8 mouse cellular contexts compared by ENCODE assay signal in the genomic region with DNA sequence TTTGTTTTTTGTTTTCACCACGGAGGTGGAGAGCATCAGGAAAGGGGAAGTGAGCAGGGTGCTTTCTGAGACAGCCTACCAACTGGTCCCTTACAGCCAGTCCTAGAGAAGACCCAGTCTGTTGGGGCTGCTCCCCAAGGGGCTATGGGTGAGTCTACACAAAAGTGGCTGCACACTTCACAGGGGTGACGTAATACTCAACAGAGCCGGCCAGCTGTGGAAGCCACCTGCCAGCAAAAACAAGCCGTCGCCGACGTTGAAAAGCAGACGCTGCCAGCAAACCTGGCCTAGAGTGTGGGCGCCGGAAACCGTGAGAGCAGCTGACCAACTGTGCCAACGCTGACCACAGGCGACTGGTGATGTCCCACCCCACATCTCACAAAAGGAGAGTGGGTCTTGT. TPM values are rescaled to one million over a fixed set of nuclear protein-coding genes. Genes with fewer than 3 reads are reported as not detected.
A peak's percentile ranks its signal among the peaks of the same experiment; 100 is the strongest.
DNase-seq lines count a peak whose midpoint lies in the region; ATAC-seq lines count a peak whose summit lies in the region.

No protein-coding gene starts in this region.

- H3K4me2 ChIP-seq in stomach, embryonic 16.5 days (ENCODE audit: low read depth, low read length) = peak overlapping the region; percentile 30

- H3K27ac ChIP-seq in embryonic facial prominence, embryonic 10.5 days (replicated peaks) = peak overlapping the region; percentile 3; the same call in 1 of the 2 replicates
- H3K27ac ChIP-seq in stomach, embryonic 16.5 days (ENCODE audit: low read length) = peak overlapping the region; percentile 14; the same call in 1 of the 2 replicates

- no peaks in the 10 kb centered on the region for H3K36me3 ChIP-seq in embryonic facial prominence, embryonic 10.5 days (replicated peaks)
- no peaks in the 10 kb centered on the region for H3K36me3 ChIP-seq in stomach, embryonic 16.5 days (ENCODE audit: control insufficient read depth, insufficient read depth, low read length)

- no peak overlapping the region for H3K9ac ChIP-seq in stomach, embryonic 16.5 days (ENCODE audit: low read length)

- peak; percentile 21 for ATAC-seq in inflammation-experienced regulatory T-cells, adult 6 months
- ATAC-seq in stomach, embryonic 16.5 days (ENCODE audit: insufficient read depth, low FRiP score) = no peak

- WGBS in embryonic facial prominence, embryonic 10.5 days = 69% methylated on average over 13 of the region's 13 CpGs
- 55% methylated on average over 13 of the region's 13 CpGs for WGBS in stomach, embryonic 16.5 days

- peaks cover 20% of the 10 kb centered on the region for H3K27me3 ChIP-seq in embryonic facial prominence, embryonic 10.5 days (replicated peaks; ENCODE audit: low read depth, poor library complexity, severe bottlenecking)
- H3K27me3 ChIP-seq in stomach, embryonic 16.5 days (ENCODE audit: control insufficient read depth, insufficient read depth, low read length) = no peaks in the 10 kb centered on the region

- H3K4me1 ChIP-seq in embryonic facial prominence, embryonic 10.5 days = peaks cover 43% of the 10 kb centered on the region
- peaks cover 31% of the 10 kb centered on the region for H3K4me1 ChIP-seq in stomach, embryonic 16.5 days (ENCODE audit: control insufficient read depth, insufficient read depth, low read length)

- no peaks in the 10 kb centered on the region for H3K9me3 ChIP-seq in embryonic facial prominence, embryonic 10.5 days
- H3K9me3 ChIP-seq in stomach, embryonic 16.5 days (replicated peaks; ENCODE audit: control insufficient read depth, low read length) = no peaks in the 10 kb centered on the region

- no peak overlapping the region for H3K4me3 ChIP-seq in embryonic facial prominence, embryonic 10.5 days
- H3K4me3 ChIP-seq in stomach, embryonic 16.5 days (replicated peaks; ENCODE audit: low read length) = no peak overlapping the region

- DNase-seq in cerebellum, adult 9-11 months = peak; percentile 67
- DNase-seq in cerebellum, adult 8-10 months = no peak
- peak; percentile 97 for DNase-seq in A20 (ENCODE audit: low read depth, low spot score)
- DNase-seq in embryonic facial prominence, embryonic 10.5 days (ENCODE audit: low spot score) = no peak
- DNase-seq in lung, postnatal 36 days = peak; percentile 78
- DNase-seq in layer of hippocampus, adult 11-12 months (ENCODE audit: low spot score) = no peak

RNA-seq across cellular contexts. Expression of a gene that starts 3.3 kb away (rescaled TPM):
- polyA plus RNA-seq in embryonic facial prominence, embryonic 10.5 days (2016; fragmentation: Nextera tagmentation; extraction: Ambion mirVana) = 11.7 and 13.1 TPM in 2 replicates
- 1 to 10 TPM; 2.3 to 6.6 (median 5.9) TPM for polyA plus RNA-seq in inflammation-experienced regulatory T-cells, adult 6 months (2017; shearing (Covaris generic))
- 11.4 TPM in 2 replicates for polyA plus RNA-seq in stomach, embryonic 16.5 days (2015; fragmentation: Nextera tagmentation; extraction: Ambion mirVana)

RNA-seq across cellular contexts. Expression of a gene that starts 31.6 kb away (rescaled TPM):
- 11.2 and 11.9 TPM in 2 replicates for polyA plus RNA-seq in embryonic facial prominence, embryonic 10.5 days (2016; fragmentation: Nextera tagmentation; extraction: Ambion mirVana)
- polyA plus RNA-seq in inflammation-experienced regulatory T-cells, adult 6 months (2017; shearing (Covaris generic)) = 10 to 100 TPM; 10.6 to 12.5 (median 11.6) TPM
- polyA plus RNA-seq in stomach, embryonic 16.5 days (2015; fragmentation: Nextera tagmentation; extraction: Ambion mirVana) = 11.4 and 12.0 TPM in 2 replicates

Comparison
In these comparisons a context has a peak if more than half of its experiments do, and no peak if none do; other contexts are left out.
1. DNase-seq: peak in cerebellum, adult 9-11 months (single experiment), A20 (single experiment) and lung, postnatal 36 days (single experiment); none in cerebellum, adult 8-10 months (single experiment), embryonic facial prominence, embryonic 10.5 days (single experiment) and layer of hippocampus, adult 11-12 months (single experiment).